Mouse (Mus musculus) cerebellum, adult 2 months (tissue): ENCODE data around the gene Cisd3.

Source experiments
- CTCF ChIP-seq: fragments of 200-500 bp; IDR thresholded peaks from 2 replicates; pipeline ENCODE4 v1.5.1; 2011; ENCODE audit warnings: low read depth, mild to moderate bottlenecking, control low read depth, low read length, moderate library complexity, borderline replicate concordance; ENCODE audit not compliant: insufficient read depth
- POLR2A ChIP-seq: fragments of 200-500 bp; IDR thresholded peaks from 2 replicates; pipeline ENCODE4 v1.6.1; 2011; ENCODE audit warnings: low read length, control low read depth, borderline replicate concordance; ENCODE audit not compliant: insufficient read depth

GRCm38 (mm10) chr11:97685613-97686321, at the start of gene Cisd3:
- no peak for TF ChIP-seq CTCF
- TF ChIP-seq POLR2A: peak; percentile 66; the same call in 1 of the 2 replicates
